Mouse (Mus musculus) brain, adult 2 months (tissue): ENCODE data around the gene Slc24a4.

Experiments used
- DNase-seq: peaks from one replicate; pipeline ENCODE4 v3.0.0; 2011; ENCODE audit warnings: low read depth, low spot score

The Slc24a4 gene

DNA sequence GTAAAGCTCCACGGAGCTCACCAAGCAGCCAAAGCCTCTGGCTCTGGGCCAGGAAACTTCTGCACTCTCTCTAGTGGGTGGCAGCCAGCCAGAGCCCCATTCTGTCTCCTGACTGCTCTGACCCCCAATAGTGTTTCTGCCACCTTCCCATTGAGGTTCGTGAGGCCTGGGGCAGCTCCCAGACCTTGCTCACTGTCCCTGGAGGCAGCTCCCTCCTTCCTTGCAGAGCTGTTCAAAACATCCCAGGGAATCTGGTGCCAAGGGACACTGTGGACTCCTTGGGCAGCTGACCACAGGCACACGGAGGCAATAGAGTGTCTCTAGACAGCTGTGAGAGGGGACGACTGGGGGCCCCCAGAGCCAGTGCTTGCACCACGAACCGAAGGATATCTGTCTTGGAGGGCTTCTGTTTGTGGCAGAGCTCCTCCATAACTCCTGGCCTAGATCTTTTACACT, 179.5 kb downstream of the Slc24a4 start:
- DNase-seq, result no peak

DNA sequence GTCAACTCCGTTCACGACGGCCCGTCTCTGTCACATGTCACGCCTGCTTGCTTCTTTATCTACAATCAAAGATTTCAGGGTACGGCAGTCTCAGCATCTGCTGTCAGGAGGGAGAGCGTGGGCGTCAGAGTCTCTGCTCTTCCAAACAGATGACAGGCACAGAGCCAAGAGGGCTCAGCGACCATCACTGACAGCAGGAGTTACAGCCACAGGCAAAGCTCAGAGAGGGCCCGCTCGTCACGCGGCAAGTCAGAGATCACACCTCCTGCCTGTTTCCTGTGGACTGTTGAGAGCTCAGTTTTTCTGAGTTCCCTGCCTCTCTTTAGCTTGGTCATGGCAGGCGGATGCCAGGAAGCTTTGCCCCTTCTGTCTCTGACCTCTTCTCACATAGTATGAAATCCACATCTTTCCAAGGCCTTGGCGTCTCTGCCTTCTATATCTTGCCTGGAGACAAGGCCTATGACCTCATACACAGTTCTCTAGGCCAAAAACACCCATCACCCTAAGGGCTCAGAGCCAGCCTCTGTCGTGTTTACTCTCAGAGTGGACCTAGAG, 180.0 kb downstream of the Slc24a4 start:
- DNase-seq, result peak; percentile 84

DNA sequence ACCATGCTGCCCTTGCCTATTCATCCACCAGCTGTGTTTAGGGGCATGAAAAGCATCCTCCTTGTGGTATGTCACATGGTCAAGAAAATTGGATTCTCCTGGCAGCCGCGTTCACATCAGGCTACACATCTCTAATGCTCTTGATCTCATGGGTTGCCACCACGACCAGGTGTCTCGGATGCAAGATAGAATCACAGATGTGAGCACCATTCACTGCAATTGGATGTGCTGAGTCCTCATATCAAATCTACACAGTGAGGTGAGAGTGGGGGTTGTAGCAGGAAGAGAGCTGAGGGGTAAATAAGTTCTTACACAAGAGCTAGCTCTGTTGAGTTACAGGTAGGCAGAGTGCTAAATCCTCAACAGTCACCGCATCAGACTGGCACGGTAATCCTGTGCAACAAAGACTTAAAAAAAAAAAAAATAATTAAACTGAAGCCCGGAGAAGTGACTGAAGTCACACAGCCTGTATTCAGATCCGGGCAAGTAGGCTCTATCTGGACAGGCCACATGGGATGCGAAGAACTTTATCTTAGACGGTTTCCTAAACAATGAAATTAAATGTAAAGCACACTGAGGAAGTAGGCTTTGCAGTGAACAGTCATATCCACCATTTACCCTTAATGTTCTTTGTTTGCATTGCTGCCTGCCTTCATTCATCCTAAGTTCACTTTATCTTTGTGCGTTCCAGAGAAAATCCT, 180.7 kb downstream of the Slc24a4 start:
- no peak for DNase-seq

GRCm38 (mm10) chr12:102309800-102310195, 181.3 kb downstream of the Slc24a4 start:
- DNase-seq, result peak; percentile 61

- no peak for DNase-seq
Observed at GRCm38 (mm10) chr12:102310261-102310660, 181.7 kb downstream of the Slc24a4 start.

DNA sequence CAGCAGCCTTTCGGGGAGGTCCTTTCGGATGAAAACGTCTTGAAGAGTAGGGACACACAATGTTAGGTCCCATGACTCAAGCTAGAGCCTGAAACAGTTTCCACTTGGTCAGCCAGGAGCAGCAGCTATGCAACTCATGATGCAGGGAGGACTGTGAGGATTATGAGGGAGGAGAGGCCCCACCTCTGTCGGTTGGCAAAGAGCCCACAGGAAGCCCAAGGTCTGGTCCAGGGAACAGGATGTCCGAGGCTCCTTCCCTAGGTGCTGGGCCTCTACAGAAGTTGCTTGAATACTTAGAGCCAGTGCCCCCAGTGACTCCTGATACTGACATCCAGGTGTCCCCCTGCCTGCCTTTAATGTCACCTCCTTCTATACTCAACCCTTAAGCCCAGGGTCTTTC, 182.9 kb downstream of the Slc24a4 start:
- no peak for DNase-seq
